Mouse (Mus musculus) stomach, postnatal 0 days (tissue): Measurements from ENCODE around the gene Zfx.

ENCODE experiments used
- CTCF ChIP-seq: IDR thresholded peaks from 2 replicates; pipeline ENCODE4 v1.5.1; 2016; ENCODE audit warnings: antibody characterized with exemption, low read depth, mild to moderate bottlenecking, moderate library complexity
- EP300 ChIP-seq: optimal IDR thresholded peaks from 2 replicates; pipeline ENCODE3; 2016; ENCODE audit warnings: antibody characterized with exemption

DNA sequence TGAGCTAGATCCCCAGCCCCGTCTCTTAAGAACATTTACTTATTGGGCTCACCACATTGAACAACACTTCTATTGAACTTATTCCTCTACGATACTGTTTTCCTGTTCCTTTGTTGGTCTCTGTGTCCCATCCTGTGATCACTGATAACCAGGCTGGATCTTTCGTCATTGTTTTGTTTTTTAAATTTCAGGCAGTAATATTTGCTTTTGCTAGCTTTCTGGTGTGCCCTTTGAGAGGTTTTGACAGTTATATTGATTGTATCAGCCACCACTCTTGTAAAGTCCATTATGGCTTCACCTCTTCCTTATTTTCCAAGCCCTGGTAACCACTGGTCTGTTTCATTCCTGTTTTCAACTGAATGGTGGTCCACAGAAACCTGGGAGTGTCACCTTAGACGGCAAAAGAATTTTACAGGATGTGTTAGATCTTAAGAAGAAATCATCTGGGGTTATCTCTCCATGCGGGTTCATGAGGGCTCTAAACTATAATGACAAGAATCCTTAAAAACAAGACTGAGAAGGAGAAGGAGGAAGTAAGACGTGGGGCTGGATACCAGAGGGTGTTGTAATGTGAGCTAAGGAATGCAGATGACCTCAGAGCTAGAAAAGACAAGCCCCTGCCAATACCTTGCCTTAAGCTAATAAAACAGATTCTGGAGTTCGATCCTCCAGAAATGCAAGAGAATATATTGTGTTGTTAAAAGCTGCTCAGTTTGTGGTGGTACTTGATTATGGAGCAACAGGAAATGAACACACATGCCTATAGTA, 18.7 kb upstream of the Zfx start:
- no peak for TF ChIP-seq CTCF
- no peak for TF ChIP-seq EP300
